Mouse (Mus musculus) limb, embryonic 11.5 days (tissue): Measurements from ENCODE around the gene Tagap. TPM values are rescaled to one million over a fixed set of nuclear protein-coding genes. Genes with fewer than 3 reads are reported as not detected.
"Not testable (repeated sequence)": the region's sequence is repeated elsewhere in the genome, so short reads cannot be mapped to it uniquely, and the experiment has no call there.

Source experiments
- ATAC-seq: fragments of 200-750 bp; cut with Nextera tagmentation; 2 replicates; pipeline ENCODE4 v1.8.0; 2017; ENCODE audit warnings: low read depth; ENCODE audit not compliant: insufficient number of reproducible peaks, low FRiP score, low TSS enrichment
- DNase-seq: peaks from one replicate; pipeline ENCODE4 v3.0.0-alpha.2; 2015; ENCODE audit warnings: low spot score
- H3K27ac ChIP-seq: fragments of 300-500 bp; sonication (generic); replicated peaks from 2 replicates; pipeline ENCODE4 v1.5.1; 2014; ENCODE audit warnings: low read depth, mild to moderate bottlenecking, low read length
- H3K27me3 ChIP-seq: fragments of 300-500 bp; sonication (generic); 2 replicates; pipeline ENCODE4 v1.6.1; 2014; ENCODE audit warnings: mild to moderate bottlenecking, low read length, mixed read lengths; ENCODE audit not compliant: control insufficient read depth, insufficient read depth
- H3K36me3 ChIP-seq: fragments of 300-500 bp; sonication (generic); 2 replicates; pipeline ENCODE4 v1.6.1; 2014; ENCODE audit warnings: mild to moderate bottlenecking, low read length, moderate library complexity, mixed read lengths; ENCODE audit not compliant: control insufficient read depth, insufficient read depth
- H3K4me1 ChIP-seq: fragments of 300-500 bp; sonication (generic); 2 replicates; pipeline ENCODE4 v1.6.1; 2014; ENCODE audit warnings: low read length, mixed read lengths; ENCODE audit not compliant: control insufficient read depth, insufficient read depth
- H3K4me2 ChIP-seq: fragments of 300-500 bp; sonication (generic); 2 replicates; pipeline ENCODE4 v1.6.1; 2014; ENCODE audit warnings: low read depth, mild to moderate bottlenecking, moderate library complexity; ENCODE audit not compliant: severe bottlenecking
- H3K4me3 ChIP-seq: fragments of 300-500 bp; sonication (generic); 2 replicates; pipeline ENCODE4 v1.5.1; 2014; ENCODE audit warnings: low read depth, low read length
- H3K9ac ChIP-seq: fragments of 300-500 bp; sonication (generic); 2 replicates; pipeline ENCODE4 v1.6.1; 2014; ENCODE audit warnings: mild to moderate bottlenecking, low read length
- H3K9me3 ChIP-seq: fragments of 300-500 bp; sonication (generic); 2 replicates; pipeline ENCODE4 v1.6.1; 2016; ENCODE audit warnings: low read length; ENCODE audit not compliant: control insufficient read depth
- whole genome bisulfite sequencing: fragments of 180-500 bp; shearing (Covaris S2); extraction: QIAGEN DNeasy Blood & Tissue Kit; methylation state at CpG from one replicate; pipeline ENCODE4 v1.1.7; 2014; 5-methylcytosine and 5-hydroxymethylcytosine counted together
- polyA plus RNA-seq: library from polyadenylated mRNA; unstranded; fragments of >200 nt; fragmentation: Nextera tagmentation; extraction: Ambion mirVana; gene quantifications from 2 replicates; pipeline ENCODE4 v1.2.1, GENCODE M21; 2014

The Tagap gene
- polyA plus RNA-seq, 1 experiment from 2014 or later = 0.36 TPM

DNA sequence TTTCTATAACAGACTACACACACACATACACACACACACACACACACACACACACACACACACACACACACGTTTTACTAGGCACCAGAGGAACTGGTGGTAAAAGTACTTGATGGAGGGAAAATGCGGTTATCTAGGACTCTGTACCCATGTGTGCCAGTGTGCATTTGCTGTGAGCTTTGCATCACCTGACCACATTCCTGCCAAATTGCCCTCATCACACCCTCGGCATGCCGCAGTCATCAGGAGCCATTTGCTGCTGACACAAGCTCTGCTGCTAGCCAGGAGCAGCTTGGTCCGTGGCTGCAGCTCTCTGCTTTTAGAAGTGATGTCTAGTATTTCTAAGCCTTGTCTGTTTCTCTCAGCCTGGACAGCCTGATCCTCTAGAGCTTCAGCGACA, 44.0 kb downstream of the Tagap start:
- H3K36me3 ChIP-seq, ATAC-seq: not testable (repeated sequence)
- 44% methylated on average over 1 of the region's 6 CpGs for WGBS

DNA sequence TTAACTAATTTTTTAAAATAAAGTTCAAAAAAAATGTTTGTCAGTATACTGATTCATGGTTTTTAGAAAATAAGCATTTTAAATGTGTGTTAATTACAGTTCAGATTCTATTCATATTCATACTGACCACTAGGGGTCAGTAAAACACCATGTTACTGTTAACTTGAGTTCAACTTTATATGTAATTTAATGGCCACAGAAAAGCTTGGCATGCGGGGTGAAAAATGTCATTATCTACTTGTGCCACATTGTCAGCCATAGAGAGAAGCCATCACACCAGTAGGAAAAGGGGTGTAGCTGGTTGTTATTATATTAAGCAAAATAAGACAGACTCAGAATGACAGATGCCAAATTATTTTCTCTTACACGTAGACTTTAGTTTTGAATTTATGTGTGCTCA, 57.7 kb downstream of the Tagap start:
- not testable (repeated sequence) for H3K9ac ChIP-seq, H3K36me3 ChIP-seq, H3K27ac ChIP-seq, H3K27me3 ChIP-seq, H3K9me3 ChIP-seq, ATAC-seq, H3K4me3 ChIP-seq, H3K4me2 ChIP-seq, H3K4me1 ChIP-seq, DNase-seq
- 74% methylated on average over 1 of the region's 2 CpGs for WGBS

More for the DNA sequence above, 44.0 kb downstream of the Tagap start:
- H3K27me3 ChIP-seq, H3K9ac ChIP-seq, H3K4me1 ChIP-seq, H3K4me3 ChIP-seq, DNase-seq, H3K9me3 ChIP-seq, H3K4me2 ChIP-seq, H3K27ac ChIP-seq: not testable (repeated sequence)

Other genes with a start within 250 kb of the Tagap start
- gene Fndc1, start 98.7 kb upstream of the Tagap start, polyA plus RNA-seq = 0.76 and 1.2 TPM in 2 replicates
- gene Rsph3a, start 19.6 kb downstream of the Tagap start, polyA plus RNA-seq = 50.0 and 54.1 TPM in 2 replicates
- gene Gm49673, start 221.8 kb downstream of the Tagap start, polyA plus RNA-seq = 0.35 TPM in 1 of 2 replicates, not detected in the other
- gene Rnaset2a, start 222.1 kb downstream of the Tagap start, polyA plus RNA-seq = 20.4 and 21.2 TPM in 2 replicates
- 59.2 and 64.0 TPM in 2 replicates for gene Fgfr1op, start 239.5 kb downstream of the Tagap start, polyA plus RNA-seq